Mouse (Mus musculus): Measurements from ENCODE around the gene Hamp2.

GRCm38 (mm10) chr7:30920217-30920616, 4.3 kb downstream of the Hamp2 start:
- TF ChIP-seq CTCF (IDR thresholded peaks at IDR 0.05; ENCODE audit: borderline replicate concordance, extremely low read depth, insufficient read depth, insufficient read length) = no peak
- no peak for TF ChIP-seq POLR2A (IDR thresholded peaks at IDR 0.05; ENCODE audit: borderline replicate concordance, extremely low read depth, insufficient read depth, insufficient read length, poor library complexity, severe bottlenecking)
